Mouse (Mus musculus): Measurements from ENCODE around the gene Mcm6.

DNA sequence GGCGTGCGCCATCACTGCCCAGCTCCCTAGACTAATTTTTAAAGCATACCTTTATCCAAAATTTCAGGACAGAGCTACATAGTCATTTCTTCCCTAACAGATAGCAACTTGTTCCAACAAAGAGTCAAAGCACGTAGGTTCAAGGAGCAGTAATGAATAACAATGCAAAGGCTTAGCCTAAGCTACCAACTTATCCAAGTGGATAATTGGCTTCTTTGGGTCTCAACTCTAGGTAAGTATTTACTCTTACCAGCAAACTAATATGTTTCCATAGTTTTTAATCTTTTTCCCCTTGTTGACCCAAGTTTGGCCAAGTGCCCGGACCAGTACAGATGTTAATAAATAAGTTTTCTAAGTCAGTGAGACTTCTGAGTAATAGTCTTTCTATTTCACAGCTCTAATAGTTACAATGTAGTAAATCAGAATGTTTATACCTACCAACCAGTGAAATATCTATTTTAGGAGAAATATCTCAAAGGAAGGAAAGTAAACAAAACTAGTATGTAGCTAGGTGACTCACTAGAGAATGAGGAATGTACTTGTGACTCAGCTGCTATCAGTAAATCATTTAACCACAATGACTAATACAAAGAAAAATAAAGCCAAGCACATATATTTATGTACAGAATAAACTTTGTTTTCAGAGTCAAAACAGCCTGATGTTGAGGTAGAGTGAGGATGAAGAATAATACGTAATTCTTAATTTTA lies 39.4 kb upstream of the Mcm6 start:
- TF ChIP-seq GATA1 (IDR thresholded peaks at IDR 0.05; ENCODE audit: borderline replicate concordance, low read length) = no peak
- no peak for TF ChIP-seq FLI1 (IDR thresholded peaks at IDR 0.05; ENCODE audit: low read length)

Measured in megakaryocyte, embryonic 14.5 days (primary cell).